In the genomic region with DNA sequence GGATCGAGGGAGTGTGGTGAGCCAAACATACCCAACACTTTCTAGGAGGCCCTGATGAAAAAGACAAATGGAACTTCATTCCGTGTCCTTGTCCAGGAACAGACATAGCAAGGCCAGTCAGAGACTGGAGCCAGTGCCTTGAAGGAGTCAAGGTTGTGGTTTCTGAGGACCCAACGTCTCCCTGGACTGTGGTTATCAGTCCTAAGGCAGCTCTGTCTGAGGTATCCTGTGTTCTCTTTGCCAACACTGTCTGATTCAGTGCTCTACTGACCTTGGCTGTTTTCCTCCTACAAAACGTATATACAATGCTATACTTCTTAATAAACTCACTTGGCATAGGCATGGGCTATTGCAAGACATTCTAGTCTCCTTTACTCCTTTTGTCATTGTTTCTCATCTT, we compare ENCODE assay signal across 28 mouse cellular contexts. TPM values are rescaled to one million over a fixed set of nuclear protein-coding genes. Genes with fewer than 3 reads are reported as not detected.
A peak's percentile ranks its signal among the peaks of the same experiment; 100 is the strongest.
DNase-seq lines count a peak whose midpoint lies in the region; ATAC-seq and TF ChIP-seq lines count a peak whose summit lies in the region.
"Had no signal": no experiment of that assay in that cellular context is flagged by ENCODE, and none has a peak within 500 bp of the region (broad histone marks: within the 10 kb centered on the region; RNA-seq: fewer than 3 reads in every experiment).

No protein-coding gene starts in this region.

- no peak overlapping the region for H3K27ac ChIP-seq in hindbrain, embryonic 16.5 days (ENCODE audit: low read depth, low read length)
- H3K27ac ChIP-seq in cerebellum, adult 2 months (ENCODE audit: insufficient read depth, low read length): no peak overlapping the region
- H3K27ac ChIP-seq: embryonic facial prominence, embryonic 13.5 days; embryonic facial prominence, embryonic 15.5 days; forebrain, embryonic 10.5 days; forebrain, embryonic 12.5 days had no signal

- no peak for TF ChIP-seq CTCF in cerebellum, adult 2 months (IDR thresholded peaks at IDR 0.05; ENCODE audit: borderline replicate concordance, insufficient read depth, low read depth, low read length)

- H3K4me2 ChIP-seq in hindbrain, embryonic 16.5 days (ENCODE audit: low read length): no peak overlapping the region
- H3K4me2 ChIP-seq: embryonic facial prominence, embryonic 13.5 days; embryonic facial prominence, embryonic 15.5 days; forebrain, embryonic 12.5 days had no signal

- no peaks in the 10 kb centered on the region for H3K36me3 ChIP-seq in hindbrain, embryonic 16.5 days (ENCODE audit: control insufficient read depth, insufficient read depth, low read length)
- H3K36me3 ChIP-seq: embryonic facial prominence, embryonic 13.5 days; embryonic facial prominence, embryonic 15.5 days; forebrain, embryonic 10.5 days; forebrain, embryonic 12.5 days had no signal

- no peak overlapping the region for H3K9ac ChIP-seq in hindbrain, embryonic 16.5 days (ENCODE audit: low read depth, low read length)
- H3K9ac ChIP-seq: embryonic facial prominence, embryonic 13.5 days; embryonic facial prominence, embryonic 15.5 days; forebrain, embryonic 12.5 days had no signal

- no peaks in the 10 kb centered on the region for H3K4me1 ChIP-seq in hindbrain, embryonic 16.5 days (ENCODE audit: control insufficient read depth, insufficient read depth, low read depth, low read length)
- no peaks in the 10 kb centered on the region for H3K4me1 ChIP-seq in cerebellum, adult 2 months (ENCODE audit: control insufficient read depth, insufficient read depth, low read length)
- H3K4me1 ChIP-seq: embryonic facial prominence, embryonic 13.5 days; embryonic facial prominence, embryonic 15.5 days; forebrain, embryonic 10.5 days; forebrain, embryonic 12.5 days had no signal

- H3K9me3 ChIP-seq in hindbrain, embryonic 16.5 days (ENCODE audit: control insufficient read depth, low read length): no peaks in the 10 kb centered on the region
- H3K9me3 ChIP-seq: embryonic facial prominence, embryonic 13.5 days; embryonic facial prominence, embryonic 15.5 days; forebrain, embryonic 10.5 days; forebrain, embryonic 12.5 days had no signal

- 0 out of 2 replicates have a peak, but pooled peaks have one; percentile 29 for ATAC-seq in megakaryocyte progenitor cell, adult 5-6 weeks (replicated peaks; ENCODE audit: poor library complexity)
- no peak for ATAC-seq in hindbrain, embryonic 16.5 days
- ATAC-seq: forebrain, embryonic 14.5 days; forebrain, embryonic 16.5 days had no signal

- peak; percentile 39 to 48 for DNase-seq in adrenal gland, adult (ENCODE audit: inconsistent age in 2 of 2, low spot score in 1 of 2)
- DNase-seq in adrenal gland, postnatal 36 days: no peak
- peak; percentile 6 for DNase-seq in adrenal gland, adult 8-10 months
- no peak for DNase-seq in adrenal gland, postnatal 14 days
- peak; percentile 92 for DNase-seq in 416B (ENCODE audit: low read depth)
- DNase-seq in cerebellum, adult 2 months: no peak
- DNase-seq: cerebellum, adult 11 months; cerebellum, adult 8-10 months; cerebellum, adult 9-11 months; cerebellum, postnatal 14 days; embryo, embryonic 11 days had no signal

- no peak for TF ChIP-seq POLR2A in cerebellum, adult 2 months (IDR thresholded peaks at IDR 0.05; ENCODE audit: borderline replicate concordance, insufficient read depth, low read length)

- H3K27me3 ChIP-seq in hindbrain, embryonic 16.5 days (replicated peaks; ENCODE audit: control insufficient read depth, insufficient read depth, low read length): no peaks in the 10 kb centered on the region
- H3K27me3 ChIP-seq in cerebellum, adult 2 months (ENCODE audit: control insufficient read depth, insufficient read depth, low read length): no peaks in the 10 kb centered on the region
- H3K27me3 ChIP-seq: embryonic facial prominence, embryonic 13.5 days; embryonic facial prominence, embryonic 15.5 days; forebrain, embryonic 12.5 days had no signal

- 89% methylated on average over 4 of the region's 4 CpGs for WGBS in hindbrain, embryonic 16.5 days
- WGBS in cerebellum, adult 2 months: 82% methylated on average over 4 of the region's 4 CpGs

- no peak overlapping the region for H3K4me3 ChIP-seq in hindbrain, embryonic 16.5 days (ENCODE audit: low read length)
- H3K4me3 ChIP-seq in cerebellum, adult 2 months (replicated peaks; ENCODE audit: insufficient read depth, low read depth, low read length): no peak overlapping the region
- H3K4me3 ChIP-seq: embryonic facial prominence, embryonic 13.5 days; embryonic facial prominence, embryonic 15.5 days; erythroblast, embryonic 14.5 days; forebrain, embryonic 10.5 days; forebrain, embryonic 12.5 days had no signal

RNA-seq across cellular contexts. Expression of a gene that starts 26.7 kb away (rescaled TPM):
- total RNA-seq in adrenal gland, postnatal 36 days (2021): not detected
- total RNA-seq in adrenal gland, adult 8-10 months (2022): under 1 TPM in 1 of 4 experiments, not detected in 3; 0.15 TPM
- total RNA-seq in adrenal gland, postnatal 14 days (2021): 0.23 TPM in 1 of 2 replicates, not detected in the other
- total RNA-seq in megakaryocyte progenitor cell, adult 5-6 weeks (2015): not detected in 2 replicates
- not detected in 2 replicates for total RNA-seq in megakaryocyte progenitor cell, adult 5-6 weeks (2017)
- not detected in 2 replicates for polyA plus RNA-seq in hindbrain, embryonic 16.5 days (2015; fragmentation: Nextera tagmentation; extraction: Ambion mirVana)
- not detected in 2 replicates for polyA plus RNA-seq in cerebellum, adult 2 months (2012; rRNA removed)
- total RNA-seq: adrenal gland, adult 18-20 months; adrenal gland, postnatal 4 days; ES-E14; MEL had no signal
- polyA plus RNA-seq: brain, embryonic 14.5 days; C2C12; embryonic facial prominence, embryonic 11.5 days; embryonic facial prominence, embryonic 13.5 days; embryonic facial prominence, embryonic 15.5 days; erythroblast, embryonic 14.5 days; forebrain, embryonic 10.5 days; forebrain, embryonic 12.5 days; forebrain, embryonic 14.5 days; forebrain, embryonic 16.5 days; frontal cortex, adult 2 months had no signal

RNA-seq across cellular contexts. Expression of a gene that starts 30.1 kb away (rescaled TPM):
- total RNA-seq in adrenal gland, postnatal 36 days (2021): 1 to 10 TPM in 1 of 2 experiments, under 1 TPM in 1; 0.83 to 1.3 TPM
- 1 to 10 TPM in 3 of 4 experiments, under 1 TPM in 1; 0.64 to 2.3 (median 1.5) TPM for total RNA-seq in adrenal gland, adult 8-10 months (2022)
- total RNA-seq in adrenal gland, postnatal 14 days (2021): 1.3 and 2.9 TPM in 2 replicates
- not detected in 2 replicates for total RNA-seq in megakaryocyte progenitor cell, adult 5-6 weeks (2015)
- total RNA-seq in megakaryocyte progenitor cell, adult 5-6 weeks (2017): not detected in 2 replicates
- 8.3 and 8.4 TPM in 2 replicates for polyA plus RNA-seq in hindbrain, embryonic 16.5 days (2015; fragmentation: Nextera tagmentation; extraction: Ambion mirVana)
- 0.49 and 0.82 TPM in 2 replicates for polyA plus RNA-seq in cerebellum, adult 2 months (2012; rRNA removed)
- total RNA-seq: ES-E14, MEL had no signal
- polyA plus RNA-seq: C2C12; erythroblast, embryonic 14.5 days had no signal

RNA-seq across cellular contexts. Expression of a gene that starts 30.2 kb away (rescaled TPM):
- total RNA-seq in adrenal gland, postnatal 36 days (2021): under 1 TPM; 0.53 to 0.79 TPM
- 1 to 10 TPM in 1 of 4 experiments, under 1 TPM in 3; 0.24 to 3.5 (median 0.60) TPM for total RNA-seq in adrenal gland, adult 8-10 months (2022)
- 2.4 and 2.5 TPM in 2 replicates for total RNA-seq in adrenal gland, postnatal 14 days (2021)
- total RNA-seq in megakaryocyte progenitor cell, adult 5-6 weeks (2015): not detected in 2 replicates
- total RNA-seq in megakaryocyte progenitor cell, adult 5-6 weeks (2017): 1.3 TPM in 1 of 2 replicates, not detected in the other
- 0.64 and 1.9 TPM in 2 replicates for polyA plus RNA-seq in hindbrain, embryonic 16.5 days (2015; fragmentation: Nextera tagmentation; extraction: Ambion mirVana)
- polyA plus RNA-seq in cerebellum, adult 2 months (2012; rRNA removed): not detected in 2 replicates
- total RNA-seq: MEL had no signal
- polyA plus RNA-seq: forebrain, embryonic 16.5 days had no signal

RNA-seq across cellular contexts. Expression of a gene that starts 36.4 kb away (rescaled TPM):
- under 1 TPM in 1 of 2 experiments, not detected in 1; 0.16 TPM for total RNA-seq in adrenal gland, postnatal 36 days (2021)
- total RNA-seq in adrenal gland, adult 8-10 months (2022): not detected
- not detected in 2 replicates for total RNA-seq in adrenal gland, postnatal 14 days (2021)
- not detected in 2 replicates for total RNA-seq in megakaryocyte progenitor cell, adult 5-6 weeks (2015)
- not detected in 2 replicates for total RNA-seq in megakaryocyte progenitor cell, adult 5-6 weeks (2017)
- polyA plus RNA-seq in hindbrain, embryonic 16.5 days (2015; fragmentation: Nextera tagmentation; extraction: Ambion mirVana): 4.4 and 5.4 TPM in 2 replicates
- 0.48 and 0.56 TPM in 2 replicates for polyA plus RNA-seq in cerebellum, adult 2 months (2012; rRNA removed)
- total RNA-seq: adrenal gland, adult 18-20 months; MEL had no signal
- polyA plus RNA-seq: C2C12; erythroblast, embryonic 14.5 days; forebrain, embryonic 10.5 days had no signal

RNA-seq across cellular contexts. Expression of a gene that starts 57.9 kb away (rescaled TPM):
- total RNA-seq in adrenal gland, postnatal 36 days (2021): 10 to 100 TPM; 11.9 to 16.7 TPM
- 10 to 100 TPM; 12.5 to 24.1 (median 19.2) TPM for total RNA-seq in adrenal gland, adult 8-10 months (2022)
- total RNA-seq in adrenal gland, postnatal 14 days (2021): 12.5 and 12.7 TPM in 2 replicates
- total RNA-seq in megakaryocyte progenitor cell, adult 5-6 weeks (2015): 15.3 and 21.6 TPM in 2 replicates
- 13.0 and 25.4 TPM in 2 replicates for total RNA-seq in megakaryocyte progenitor cell, adult 5-6 weeks (2017)
- polyA plus RNA-seq in hindbrain, embryonic 16.5 days (2015; fragmentation: Nextera tagmentation; extraction: Ambion mirVana): 9.3 and 11.6 TPM in 2 replicates
- 9.6 and 10.9 TPM in 2 replicates for polyA plus RNA-seq in cerebellum, adult 2 months (2012; rRNA removed)

Comparison
In these comparisons a context has a peak if more than half of its experiments do, and no peak if none do; other contexts are left out.
1. DNase-seq: peak in adrenal gland, adult (2 of 2), adrenal gland, adult 8-10 months (single experiment) and 416B (single experiment); none in adrenal gland, postnatal 36 days (0 of 2), adrenal gland, postnatal 14 days (single experiment) and cerebellum, adult 2 months (0 of 2).